Mouse (Mus musculus) testis, postnatal 10 days (tissue): ENCODE data around the gene Spryd3.
A peak's percentile ranks its signal among the peaks of the same experiment; 100 is the strongest.
"Not testable (repeated sequence)": the region's sequence is repeated elsewhere in the genome, so short reads cannot be mapped to it uniquely, and the experiment has no call there.

Experiments
- DNase-seq: peaks from one replicate; pipeline ENCODE4 v3.0.0; 2021; ENCODE audit warnings: low spot score

Gene Spryd3

DNA sequence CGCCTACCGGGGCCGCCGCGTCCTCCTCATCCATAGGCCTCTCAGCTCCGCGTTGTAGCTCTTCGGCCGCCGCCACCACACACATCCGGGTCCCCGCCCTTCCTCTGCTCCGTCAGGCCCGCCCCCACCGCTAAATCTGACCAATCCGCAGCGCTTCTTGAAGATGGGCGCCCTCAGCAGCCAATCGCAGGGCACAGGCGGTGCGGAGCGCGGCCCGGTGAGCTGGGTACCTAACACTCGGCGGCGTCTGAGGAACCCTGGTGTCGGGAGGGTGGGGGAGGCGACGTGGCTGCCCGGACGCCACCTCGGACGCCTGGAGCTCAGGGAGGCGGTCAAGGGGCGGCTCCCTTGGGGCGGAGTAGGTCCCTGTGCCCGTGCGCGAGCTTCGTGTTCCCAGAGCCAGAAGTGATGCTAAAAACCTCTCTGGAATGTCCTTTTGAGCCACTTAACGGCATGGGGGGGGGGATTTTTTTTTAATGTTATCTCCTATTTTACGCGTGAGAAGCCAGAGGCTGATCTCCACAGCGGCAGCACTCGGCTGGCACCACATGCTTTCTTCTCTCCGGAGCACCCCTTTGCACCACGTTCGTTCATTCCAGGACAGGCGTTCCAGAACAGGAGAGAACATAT lies at the start of gene Spryd3:
Gene Spryd3 (minus strand): TSS at position 106 of the 630 bp plus-strand sequence.
- DNase-seq = peak; percentile 97

DNA sequence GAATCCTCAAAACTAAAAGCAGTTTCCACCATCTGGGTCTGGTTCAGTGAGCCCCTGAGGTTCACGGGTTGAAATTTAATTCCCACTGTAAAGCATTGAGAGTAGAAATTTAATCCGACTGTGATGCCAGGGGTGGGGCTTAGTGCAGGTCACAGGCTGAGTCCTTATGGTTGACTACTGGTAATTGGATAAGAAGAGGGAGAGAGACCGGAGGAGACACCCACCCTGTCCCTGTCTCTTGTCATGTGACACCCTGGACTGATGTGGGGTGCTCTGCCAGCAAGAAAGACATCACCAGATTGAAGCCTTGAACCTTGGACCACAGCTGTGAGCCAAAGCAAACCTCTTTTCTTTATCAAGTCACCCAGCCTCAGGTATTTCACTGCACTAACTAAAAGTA lies 47.0 kb upstream of the Spryd3 start:
- no peak for DNase-seq

DNA sequence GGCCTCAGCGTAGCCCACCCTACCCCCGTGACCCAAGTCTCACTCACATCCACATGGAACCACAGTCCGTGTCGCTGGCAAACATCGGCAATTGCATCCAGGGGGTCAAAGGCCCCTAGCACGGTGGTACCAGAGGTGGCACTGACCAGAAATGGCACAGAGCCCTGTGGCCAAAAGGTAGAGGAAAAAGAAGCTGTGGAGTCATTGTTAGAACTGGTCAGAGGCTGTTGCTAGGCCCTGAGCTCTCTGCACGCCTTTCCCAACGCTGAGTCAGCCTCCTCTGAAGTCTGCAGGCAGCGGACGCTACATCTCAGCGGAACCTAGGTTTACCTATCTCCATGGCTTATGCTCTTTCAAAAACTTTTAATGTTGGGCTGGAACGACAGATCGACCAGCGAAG lies 43.9 kb upstream of the Spryd3 start:
- DNase-seq = no peak

DNA sequence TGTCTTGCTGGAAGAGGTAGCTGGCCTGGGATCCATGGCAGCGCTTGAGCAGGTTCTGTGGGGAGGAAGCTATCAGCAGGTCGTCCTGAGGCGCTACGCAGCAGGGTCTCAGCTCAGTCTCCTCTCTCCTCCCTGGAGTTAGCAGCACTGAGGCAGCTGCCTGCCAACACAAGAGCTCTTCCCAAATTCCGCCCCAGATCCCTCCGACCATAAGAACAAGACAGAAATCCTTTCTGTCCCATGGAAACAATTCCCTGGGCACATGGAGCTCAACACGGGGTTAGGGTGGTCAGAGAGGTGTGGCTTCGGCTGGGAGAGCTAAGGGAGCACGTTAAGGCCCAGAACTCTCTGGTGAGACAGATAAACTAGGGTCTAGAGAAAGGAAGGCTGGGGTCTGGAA lies 43.1 kb upstream of the Spryd3 start:
- DNase-seq = no peak

DNA sequence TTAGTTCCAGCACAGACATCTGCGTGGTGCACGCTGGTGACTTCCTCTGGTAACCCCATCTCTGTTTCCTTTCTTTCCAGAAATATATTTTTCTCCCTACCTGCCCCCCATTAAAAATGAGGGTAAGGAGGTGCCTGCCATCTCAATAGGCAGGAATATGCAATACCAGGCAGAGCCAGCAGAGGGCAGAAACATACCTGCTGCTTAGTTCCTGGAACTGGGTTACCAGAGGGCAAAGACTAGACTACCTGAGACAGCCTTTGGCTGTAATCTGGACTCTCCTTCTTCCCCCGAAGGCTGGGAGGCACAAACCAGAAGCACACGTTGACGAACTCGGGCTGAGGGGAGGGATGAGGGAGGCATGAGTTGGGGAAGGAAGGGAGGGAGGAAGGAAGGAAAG lies 42.2 kb upstream of the Spryd3 start:
- DNase-seq = peak; percentile 87

DNA sequence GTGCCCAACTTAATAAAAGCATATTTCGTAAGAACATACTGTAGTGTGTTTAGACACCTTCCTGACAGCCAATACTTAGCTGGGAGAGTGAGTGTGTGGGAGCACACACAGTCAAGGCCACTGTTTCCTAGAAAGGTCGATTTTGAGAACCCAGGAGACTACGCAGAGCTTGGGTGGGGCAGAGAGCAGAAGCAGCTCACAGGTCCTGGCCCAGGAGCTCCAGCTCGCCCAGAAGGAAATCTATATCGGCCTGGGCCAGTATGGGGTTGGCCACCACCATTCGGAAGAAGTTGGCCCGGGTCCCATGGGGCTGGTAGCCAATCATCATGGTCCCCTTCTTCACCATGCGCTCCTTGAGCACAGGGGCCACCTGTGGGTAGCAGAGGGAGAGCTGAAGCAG lies 41.4 kb upstream of the Spryd3 start:
- peak; percentile 64 for DNase-seq

DNA sequence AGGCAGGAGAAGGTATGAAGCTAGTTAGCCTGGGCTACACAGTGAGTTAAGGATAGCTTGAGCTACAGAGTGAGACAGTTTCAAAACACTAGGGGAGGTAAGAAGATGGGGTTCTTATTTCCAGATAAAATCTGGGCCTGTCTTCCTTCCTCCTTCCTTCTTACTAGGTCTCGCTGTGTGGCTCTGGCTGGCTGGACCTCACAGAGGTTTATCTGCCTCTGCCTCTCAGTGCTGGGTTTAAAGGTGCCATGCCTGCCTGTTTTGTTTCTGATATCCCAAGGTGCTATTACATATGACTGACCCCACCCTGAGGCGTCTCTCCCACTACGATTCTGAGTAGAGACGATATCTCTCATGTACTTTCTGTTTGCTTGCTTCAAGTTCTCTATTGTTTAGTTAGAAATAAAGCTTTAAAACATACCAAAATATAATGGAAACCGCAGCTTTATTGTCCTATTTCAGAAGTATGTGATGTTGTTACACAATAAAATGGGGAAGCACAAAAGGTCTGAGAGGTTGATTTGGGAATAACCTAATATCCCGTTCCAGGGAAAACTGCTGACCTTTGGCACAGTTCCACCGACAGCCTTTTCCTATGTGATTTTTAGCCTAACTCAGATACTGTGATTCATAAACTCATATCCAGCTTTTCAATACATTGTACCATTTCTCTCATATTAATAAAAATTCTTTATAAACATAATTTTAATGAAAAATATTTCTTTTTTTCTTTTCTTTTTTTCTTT lies 40.7 kb upstream of the Spryd3 start:
- no peak for DNase-seq

DNA sequence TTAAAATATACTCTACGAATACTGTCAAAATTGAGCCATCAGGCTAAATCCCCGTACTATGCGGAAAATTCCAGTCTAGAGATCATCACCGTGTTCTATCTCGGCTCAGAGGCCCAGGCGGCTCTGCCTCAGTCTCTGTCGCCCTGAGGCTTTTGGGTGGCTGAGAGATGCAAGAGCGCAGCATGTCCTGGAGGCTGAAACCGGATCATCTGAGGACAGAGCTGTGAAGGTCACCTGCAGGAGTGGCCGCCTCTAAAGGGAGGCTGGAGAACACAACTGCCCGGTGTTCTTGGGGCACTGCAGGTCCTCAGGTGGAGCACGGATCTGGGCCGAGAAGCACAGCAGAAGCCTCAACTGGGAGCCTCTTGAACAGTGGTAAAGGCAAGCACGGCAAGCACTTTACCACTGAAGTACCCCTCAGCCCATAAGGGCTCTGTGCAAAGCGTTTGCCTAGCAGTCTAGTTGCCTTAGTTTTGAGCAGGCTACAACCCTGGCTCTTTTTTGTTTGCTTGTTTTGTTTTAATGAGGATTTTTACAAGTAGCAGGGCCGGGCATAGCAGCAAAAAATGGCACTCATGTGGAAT lies 39.8 kb upstream of the Spryd3 start:
- no peak for DNase-seq

DNA sequence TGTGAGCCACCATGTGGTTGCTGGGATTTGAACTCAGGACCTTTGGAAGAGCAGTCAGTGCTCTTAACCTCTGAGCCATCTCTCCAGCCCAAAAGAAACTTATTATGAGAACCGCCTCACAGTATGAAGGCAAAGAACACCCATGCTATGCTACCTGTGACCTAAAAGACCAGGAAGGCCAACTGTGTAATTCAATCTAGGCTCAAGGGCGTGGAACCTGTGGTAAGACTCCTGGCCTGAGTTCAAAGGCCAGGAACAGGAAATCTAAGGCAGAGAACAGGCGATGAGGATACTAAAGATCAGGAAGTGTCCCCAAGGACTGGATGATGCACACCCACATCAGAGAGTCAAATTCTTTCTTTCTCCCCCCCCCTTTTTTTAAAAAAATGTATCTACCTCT lies 37.5 kb upstream of the Spryd3 start:
- DNase-seq = no peak

DNA sequence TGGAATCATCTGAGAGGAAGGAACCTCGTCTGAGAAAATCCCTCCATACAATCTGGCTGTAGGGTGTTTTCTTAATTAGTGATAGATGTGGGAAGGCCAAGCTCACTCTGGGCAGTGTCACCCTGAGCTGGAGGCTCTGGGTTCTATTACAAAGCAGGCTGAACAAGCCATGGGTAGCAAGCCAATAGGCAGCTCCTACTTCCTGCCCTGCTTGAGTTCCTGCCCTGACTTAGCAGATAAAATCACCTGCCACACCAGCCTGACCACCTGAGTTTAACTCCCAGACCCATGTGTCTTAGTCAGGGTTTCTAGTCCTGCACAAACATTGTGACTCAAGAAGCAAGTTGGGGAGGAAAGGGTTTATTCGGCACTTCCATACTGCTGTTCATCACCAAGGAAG lies 33.0 kb upstream of the Spryd3 start:
- no peak for DNase-seq

DNA sequence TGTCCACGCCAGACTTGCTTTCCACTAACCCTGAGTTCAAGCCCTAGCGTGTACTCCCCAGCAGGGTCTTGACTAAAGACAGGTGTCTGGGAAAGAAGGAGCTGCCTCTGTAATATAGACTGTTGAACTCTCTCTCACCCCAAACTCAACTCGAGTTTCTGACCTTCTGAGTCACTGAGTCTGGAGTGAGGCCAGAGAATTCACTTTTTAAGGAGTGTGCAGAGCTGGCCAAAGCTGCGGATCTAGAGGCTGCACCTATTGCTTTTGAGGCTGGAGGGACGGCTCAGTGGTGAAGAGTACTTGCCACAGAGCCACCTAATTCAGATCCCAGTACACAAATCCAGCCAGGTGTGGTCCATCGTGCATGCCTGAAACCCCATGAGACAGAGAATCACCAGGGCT lies 31.6 kb upstream of the Spryd3 start:
- no peak for DNase-seq

DNA sequence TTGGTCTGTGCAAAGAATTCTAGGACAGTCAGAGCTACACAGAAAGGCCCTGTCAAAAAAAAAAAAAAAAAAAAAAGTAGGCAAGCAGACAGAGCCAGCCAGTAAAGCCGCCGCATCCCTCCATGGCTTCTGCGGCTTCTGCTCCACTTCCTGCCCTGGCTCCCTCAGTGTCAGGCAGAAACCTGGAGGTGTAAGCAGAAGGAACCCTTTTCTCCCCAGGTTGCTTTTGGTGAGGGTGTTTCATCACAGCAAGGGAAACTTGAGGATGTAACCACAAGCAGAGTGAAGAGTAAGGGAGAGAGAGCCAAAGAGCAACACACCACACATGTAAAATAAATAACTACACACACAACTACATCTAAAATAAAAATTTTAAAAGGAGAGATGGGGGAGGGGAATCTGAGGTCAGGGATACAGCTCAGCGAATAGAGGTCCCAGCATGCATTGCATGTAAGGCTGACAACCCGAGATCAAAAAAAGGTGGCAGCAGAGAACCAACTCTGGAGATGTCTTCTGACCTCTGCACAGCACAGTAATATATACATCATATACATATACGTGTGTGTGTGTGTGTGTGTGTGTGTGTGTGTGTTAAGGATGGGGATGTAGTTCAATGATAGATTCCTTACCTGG lies 29.6 kb upstream of the Spryd3 start:
- no peak for DNase-seq

DNA sequence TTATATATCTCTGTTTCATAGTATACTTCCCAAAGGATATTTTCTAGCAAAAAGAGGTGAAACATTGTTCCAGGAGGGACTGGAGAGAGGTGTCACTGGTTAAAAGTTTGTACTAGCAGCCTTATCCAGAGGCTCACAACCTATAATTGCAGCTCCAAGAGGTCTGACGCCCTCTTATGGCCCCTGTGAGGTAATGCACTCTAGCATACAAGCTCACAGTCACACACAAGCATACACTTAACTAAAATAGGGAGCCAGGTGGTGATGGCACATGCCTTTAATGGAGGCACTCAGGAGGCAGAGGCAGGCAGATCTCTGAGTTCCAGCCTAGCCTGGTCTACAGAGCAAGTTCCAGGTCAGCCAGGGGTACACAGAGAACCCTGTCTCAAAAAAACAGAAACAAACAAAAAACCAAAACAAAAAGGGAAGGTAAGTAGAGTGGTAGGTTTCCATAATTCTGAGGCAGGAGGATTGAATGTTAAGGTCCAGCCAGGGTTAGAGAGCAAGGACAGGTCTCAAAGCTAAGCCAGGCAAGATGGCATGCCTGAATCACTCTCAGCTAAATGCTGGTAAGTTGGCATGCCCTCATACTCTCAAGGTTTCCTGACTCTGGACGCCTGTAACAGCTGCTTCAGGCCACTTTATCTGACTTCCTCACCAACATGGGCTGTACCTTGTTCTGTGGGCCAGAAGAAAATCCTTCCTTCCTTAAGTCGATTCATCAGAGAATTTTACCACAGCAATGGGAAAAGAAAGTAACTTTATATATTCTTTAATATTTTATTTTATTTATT lies 28.1 kb upstream of the Spryd3 start:
- DNase-seq = no peak

DNA sequence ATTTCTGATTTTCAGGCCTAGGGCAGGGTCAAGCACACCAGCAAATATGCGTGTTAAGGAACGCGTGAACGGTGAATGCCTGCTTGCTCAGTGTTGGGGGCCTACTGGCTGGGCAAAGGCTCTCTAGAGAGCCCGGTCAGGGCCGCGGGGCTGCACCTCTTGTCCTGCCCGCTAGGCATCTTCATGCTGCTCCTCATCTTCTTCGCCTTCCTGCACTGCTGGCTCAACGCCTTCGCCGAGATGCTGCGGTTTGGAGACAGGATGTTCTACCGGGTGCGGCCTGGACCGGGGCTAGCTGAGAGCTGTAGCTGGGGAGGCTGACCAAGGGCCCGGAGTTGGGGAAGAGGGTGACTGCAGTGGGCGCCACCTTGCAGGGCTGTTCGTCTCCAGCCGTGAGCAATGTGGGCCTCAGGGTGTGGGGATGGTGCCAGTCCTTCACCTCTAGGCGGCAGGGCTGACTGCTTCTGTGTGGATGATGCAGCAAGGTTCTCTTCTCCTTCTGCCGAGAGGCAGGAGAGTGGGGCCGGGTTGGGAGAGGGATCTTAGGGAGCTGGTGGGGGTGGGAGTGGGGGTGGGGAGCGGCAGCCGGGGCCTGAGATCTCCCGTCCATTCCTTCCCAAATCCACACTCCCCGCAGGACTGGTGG lies 24.5 kb upstream of the Spryd3 start:
- no peak for DNase-seq

DNA sequence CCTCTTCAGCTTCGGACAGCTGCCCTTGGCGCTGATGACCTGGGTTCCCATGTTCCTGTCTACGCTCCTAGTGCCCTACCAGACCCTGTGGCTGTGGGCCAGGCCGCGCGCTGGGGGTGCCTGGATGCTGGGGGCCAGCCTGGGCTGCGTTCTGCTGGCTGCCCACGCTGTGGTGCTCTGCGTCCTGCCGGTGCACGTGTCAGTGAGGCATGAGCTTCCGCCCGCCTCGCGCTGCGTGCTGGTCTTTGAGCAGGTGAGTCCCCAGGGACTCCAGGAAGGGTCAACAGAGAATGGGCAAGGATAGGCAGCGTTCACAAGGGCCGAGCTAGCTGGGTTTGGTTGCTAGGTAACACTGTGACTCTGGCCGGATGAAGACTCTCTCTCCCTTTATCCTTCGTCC lies 20.8 kb upstream of the Spryd3 start:
- no peak for DNase-seq

DNA sequence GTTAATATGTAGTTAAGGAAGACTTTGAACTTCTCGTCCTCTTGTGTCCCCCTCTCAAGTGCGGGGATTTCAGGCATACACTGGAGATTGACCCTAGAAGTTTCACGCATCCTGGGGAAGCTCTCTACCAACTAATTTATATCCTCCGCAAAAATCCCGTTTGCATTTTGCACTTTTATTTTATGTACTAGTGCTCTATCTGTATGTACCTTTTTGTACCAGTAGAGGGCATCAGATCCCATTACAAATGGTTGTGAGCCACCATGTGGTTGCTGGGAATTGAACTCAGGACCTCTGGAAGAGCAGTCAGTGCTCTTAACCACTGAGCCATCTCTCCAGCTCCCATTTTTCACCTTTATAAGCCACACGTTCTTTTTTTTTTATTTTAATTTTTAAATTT lies 19.0 kb upstream of the Spryd3 start:
- not testable (repeated sequence) for DNase-seq

DNA sequence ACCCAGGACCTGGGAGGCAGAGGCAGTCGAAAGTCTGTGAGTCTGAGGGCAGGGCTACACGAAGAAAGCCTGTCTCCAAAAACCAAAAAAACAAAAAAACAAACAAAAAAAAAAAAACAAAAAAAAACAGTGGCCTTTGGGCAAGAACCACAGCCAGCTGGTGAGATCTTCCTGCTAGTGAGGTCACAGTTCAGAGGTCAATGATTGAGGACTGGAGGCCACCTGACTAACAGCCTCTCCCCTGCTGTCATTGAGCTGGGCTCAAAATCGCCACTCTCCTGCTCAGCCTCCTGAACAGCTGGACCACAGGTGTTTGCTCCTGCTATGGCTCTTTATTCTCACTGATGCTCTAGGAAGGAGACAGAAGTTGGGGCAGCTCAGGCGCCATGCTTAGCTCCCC lies 16.6 kb upstream of the Spryd3 start:
- no peak for DNase-seq

DNA sequence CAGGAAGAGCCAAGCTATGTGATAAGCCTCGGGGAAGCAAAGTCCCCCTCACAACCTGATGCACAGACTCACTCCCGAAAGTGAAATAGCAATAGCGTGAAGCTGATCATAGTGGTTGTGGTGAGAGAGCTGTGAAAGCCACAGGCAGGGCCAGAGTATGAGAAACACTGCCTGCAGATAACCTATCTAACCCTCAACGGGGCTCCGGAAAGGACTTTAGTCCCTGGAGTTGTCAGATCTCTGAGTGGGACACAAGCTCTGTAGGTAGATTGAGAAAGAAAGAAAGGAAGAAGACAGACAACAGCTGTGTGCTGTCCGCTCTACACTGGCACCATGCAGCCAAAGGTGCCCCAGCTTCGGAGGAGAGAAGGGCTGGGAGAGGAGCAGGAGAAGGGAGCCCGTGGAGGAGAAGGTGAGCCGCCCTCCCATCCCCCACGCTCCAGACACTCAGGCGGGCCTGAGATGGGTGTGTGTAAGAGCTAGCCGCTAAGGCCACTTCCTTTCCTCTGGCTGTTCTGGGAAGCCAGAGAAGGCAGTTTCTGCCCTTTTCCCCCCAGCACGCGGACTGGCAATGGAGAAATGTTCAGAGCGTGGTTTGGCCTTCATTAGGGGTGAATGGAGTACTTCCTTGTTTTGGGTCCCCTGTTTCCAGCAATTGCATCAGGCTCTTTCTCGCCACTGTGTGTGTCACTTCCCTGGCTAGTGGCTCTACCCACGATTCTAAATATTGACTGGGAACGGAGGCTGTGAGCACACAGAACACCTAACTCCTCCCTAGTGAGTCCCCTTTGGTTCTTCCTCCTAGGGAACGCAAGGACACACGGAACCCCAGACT lies 14.5 kb upstream of the Spryd3 start, which contains the start of gene Soat2:
Gene Soat2 (plus strand): TSS at position 226 of the 835 bp plus-strand sequence.
- DNase-seq = peak; percentile 64

DNA sequence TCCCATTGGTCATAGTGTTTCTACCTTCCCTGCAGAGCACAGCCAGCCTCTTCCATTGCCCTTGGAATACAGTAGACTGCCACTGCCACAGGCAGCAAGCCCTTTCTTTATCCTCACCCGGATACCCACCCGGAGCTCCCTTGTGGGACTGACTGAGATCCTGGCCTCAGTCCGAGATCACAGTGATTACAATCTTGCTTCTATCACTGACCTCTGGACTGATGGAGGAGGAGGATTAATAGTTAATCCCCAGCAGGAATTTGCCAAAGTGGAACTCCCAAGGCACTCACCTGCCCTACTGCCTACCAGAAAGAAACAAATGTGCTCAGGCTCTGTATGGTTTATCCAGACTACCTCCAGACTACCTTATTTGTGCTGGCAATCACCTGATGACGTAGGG lies 13.5 kb upstream of the Spryd3 start:
- no peak for DNase-seq

DNA sequence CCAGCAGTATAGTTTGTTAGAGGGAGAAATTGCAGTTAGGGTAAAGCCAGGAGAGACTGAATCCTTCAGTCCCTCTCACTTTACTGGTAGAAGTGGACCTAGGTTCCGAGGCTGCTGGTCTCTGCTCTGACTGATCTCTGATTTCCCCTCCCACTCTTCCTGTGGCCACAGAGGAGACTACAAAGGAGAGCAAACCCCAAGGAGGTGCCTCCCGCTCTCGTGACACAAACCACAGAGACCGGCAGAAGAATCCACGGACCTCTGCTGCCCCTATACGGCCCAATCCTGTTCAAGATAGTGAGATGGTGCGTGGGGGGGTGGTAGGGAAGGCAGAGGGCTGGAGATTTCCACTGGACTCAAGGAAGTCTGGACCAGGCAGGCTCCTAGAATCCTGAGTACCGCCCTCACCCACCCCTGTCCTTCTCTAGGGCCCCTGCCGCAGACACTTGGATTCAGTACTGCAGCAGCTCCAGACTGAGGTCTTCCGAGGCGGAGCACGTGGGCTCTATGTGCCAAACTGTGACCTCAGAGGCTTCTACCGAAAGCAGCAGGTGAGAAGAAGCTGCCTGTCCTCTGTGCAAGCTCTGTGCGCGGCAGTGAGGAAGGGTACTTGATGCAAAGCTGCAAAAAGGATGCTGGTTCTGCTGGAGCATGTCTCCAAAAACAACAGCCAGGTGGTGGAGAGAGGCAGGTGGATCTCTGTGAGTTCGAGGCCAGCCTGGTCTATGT lies 11.8 kb upstream of the Spryd3 start:
- DNase-seq = no peak
